Mouse (Mus musculus): ENCODE data around the gene Gm7029. TPM values are rescaled to one million over a fixed set of nuclear protein-coding genes. Genes with fewer than 3 reads are reported as not detected.
A peak's percentile ranks its signal among the peaks of the same experiment; 100 is the strongest.
"Not testable (repeated sequence)": the region's sequence is repeated elsewhere in the genome, so short reads cannot be mapped to it uniquely, and the experiment has no call there.

Gm7029 gene
- total and polyA plus RNA-seq, 3 experiments = not detected

- H3K27ac ChIP-seq (ENCODE audit: control insufficient read depth, low read depth, low read length); H3K27me3 ChIP-seq (ENCODE audit: control insufficient read depth in 1 of 2, insufficient read depth in 2 of 2, low read length in 2 of 2); H3K36me3 ChIP-seq (ENCODE audit: control insufficient read depth in 1 of 2, insufficient read depth in 2 of 2, low read length in 2 of 2); H3K9me3 ChIP-seq (replicated peaks; ENCODE audit: insufficient read depth, low read length); H3K9ac ChIP-seq (ENCODE audit: control insufficient read depth, low read depth, low read length, poor library complexity, severe bottlenecking); H3K4me3 ChIP-seq (ENCODE audit: control insufficient read depth in 1 of 2, insufficient read depth in 1 of 2, low read depth in 2 of 2, low read length in 2 of 2); H3K4me1 ChIP-seq (ENCODE audit: control insufficient read depth in 1 of 2, insufficient read depth in 2 of 2, low read length in 2 of 2); DNase-seq (ENCODE audit: low read depth, low spot score); H3K79me2 ChIP-seq (ENCODE audit: control insufficient read depth, insufficient read depth, low read length, poor library complexity): not testable (repeated sequence)
- 0 out of 2 replicates have a peak, but pooled peaks have one; percentile 7 for TF ChIP-seq SMC3 (IDR thresholded peaks at IDR 0.05; ENCODE audit: low read depth, low read length)
- TF ChIP-seq RAD21 (IDR thresholded peaks at IDR 0.05; ENCODE audit: low read depth, low read length) = peak; percentile 1; the same call in 1 of the 2 replicates
- peak in 2 of 3 experiments; percentile 17 to 25; a peak in 1 of 6 replicates for TF ChIP-seq CTCF (IDR thresholded peaks at IDR 0.05 in 2 of 3, conservative IDR thresholded peaks at IDR 0.05 in 1 of 3; ENCODE audit: control insufficient read depth in 1 of 3, insufficient read depth in 1 of 3, low read depth in 2 of 3, low read length in 3 of 3, poor library complexity in 1 of 3, severe bottlenecking in 1 of 3)
Measured at GRCm38 (mm10) chr17:33875797-33876196, 2.2 kb downstream of the Gm7029 start.

GRCm38 (mm10) chr17:33884320-33884719, 10.7 kb downstream of the Gm7029 start:
- H3K27ac ChIP-seq (ENCODE audit: control insufficient read depth, low read depth, low read length); H3K9ac ChIP-seq (ENCODE audit: control insufficient read depth, low read depth, low read length, poor library complexity, severe bottlenecking); H3K9me3 ChIP-seq (replicated peaks; ENCODE audit: insufficient read depth, low read length); DNase-seq (ENCODE audit: low read depth, low spot score); H3K27me3 ChIP-seq (ENCODE audit: control insufficient read depth in 1 of 2, insufficient read depth in 2 of 2, low read length in 2 of 2); H3K4me3 ChIP-seq (ENCODE audit: control insufficient read depth in 1 of 2, insufficient read depth in 1 of 2, low read depth in 2 of 2, low read length in 2 of 2): not testable (repeated sequence)
- H3K79me2 ChIP-seq (ENCODE audit: control insufficient read depth, insufficient read depth, low read length, poor library complexity) = peaks cover 18% of the 10 kb centered on the region
- peaks cover 2 to 13% of the 10 kb centered on the region in 2 experiments; a peak in 3 of 4 replicates for H3K36me3 ChIP-seq (ENCODE audit: control insufficient read depth in 1 of 2, insufficient read depth in 2 of 2, low read length in 2 of 2)
- peaks cover 4 to 14% of the 10 kb centered on the region in 2 experiments for H3K4me1 ChIP-seq (ENCODE audit: control insufficient read depth in 1 of 2, insufficient read depth in 2 of 2, low read length in 2 of 2)

GRCm38 (mm10) chr17:33887802-33888201, 14.2 kb downstream of the Gm7029 start:
- not testable (repeated sequence) for H3K27ac ChIP-seq (ENCODE audit: control insufficient read depth, low read depth, low read length)

GRCm38 (mm10) chr17:33888230-33888629, 14.6 kb downstream of the Gm7029 start:
- Histone ChIP-seq H3K4me1 (ENCODE audit: control insufficient read depth in 1 of 2, insufficient read depth in 2 of 2, low read length in 2 of 2) (peaks cover 4 to 18% of the 10 kb centered on the region in 2 experiments), H3K36me3 (ENCODE audit: control insufficient read depth in 1 of 2, insufficient read depth in 2 of 2, low read length in 2 of 2) (peaks cover 2 to 16% of the 10 kb centered on the region in 2 experiments; a peak in 3 of 4 replicates), H3K4me3 (ENCODE audit: control insufficient read depth in 1 of 2, insufficient read depth in 1 of 2, low read depth in 2 of 2, low read length in 2 of 2) (peak overlapping the region in 1 of 2 experiments; percentile 60; a peak in 2 of 4 replicates), H3K79me2 (ENCODE audit: control insufficient read depth, insufficient read depth, low read length, poor library complexity) (peaks cover 27% of the 10 kb centered on the region)
- not testable (repeated sequence) for DNase-seq (ENCODE audit: low read depth, low spot score); H3K9me3 ChIP-seq (replicated peaks; ENCODE audit: insufficient read depth, low read length); H3K9ac ChIP-seq (ENCODE audit: control insufficient read depth, low read depth, low read length, poor library complexity, severe bottlenecking); H3K27ac ChIP-seq (ENCODE audit: control insufficient read depth, low read depth, low read length); H3K27me3 ChIP-seq (ENCODE audit: control insufficient read depth in 1 of 2, insufficient read depth in 2 of 2, low read length in 2 of 2)
- TF ChIP-seq ETS1 (IDR thresholded peaks at IDR 0.05; ENCODE audit: low read depth, low read length) = peak; percentile 52; the same call in 1 of the 2 replicates
- TF ChIP-seq EP300 (IDR thresholded peaks at IDR 0.05; ENCODE audit: low read depth in 1 of 2, low read length in 2 of 2) = peak in 1 of 2 experiments; percentile 30; a peak in 1 of 4 replicates
- 0 out of 2 replicates have a peak, but pooled peaks have one; percentile 21 for TF ChIP-seq GATA1 (IDR thresholded peaks at IDR 0.05; ENCODE audit: low read depth, low read length)

More at GRCm38 (mm10) chr17:33887802-33888201, 14.2 kb downstream of the Gm7029 start:
- not testable (repeated sequence) for H3K9me3 ChIP-seq (replicated peaks; ENCODE audit: insufficient read depth, low read length); DNase-seq (ENCODE audit: low read depth, low spot score); H3K4me3 ChIP-seq (ENCODE audit: control insufficient read depth in 1 of 2, insufficient read depth in 1 of 2, low read depth in 2 of 2, low read length in 2 of 2); H3K27me3 ChIP-seq (ENCODE audit: control insufficient read depth in 1 of 2, insufficient read depth in 2 of 2, low read length in 2 of 2); H3K9ac ChIP-seq (ENCODE audit: control insufficient read depth, low read depth, low read length, poor library complexity, severe bottlenecking)
- Histone ChIP-seq H3K36me3 (ENCODE audit: control insufficient read depth in 1 of 2, insufficient read depth in 2 of 2, low read length in 2 of 2) (peaks cover 2 to 16% of the 10 kb centered on the region in 2 experiments; a peak in 3 of 4 replicates), H3K79me2 (ENCODE audit: control insufficient read depth, insufficient read depth, low read length, poor library complexity) (peaks cover 27% of the 10 kb centered on the region), H3K4me1 (ENCODE audit: control insufficient read depth in 1 of 2, insufficient read depth in 2 of 2, low read length in 2 of 2) (peaks cover 4 to 18% of the 10 kb centered on the region in 2 experiments)
